Mouse (Mus musculus) neutrophil, adult 5-6 weeks (primary cell): Measurements from ENCODE around the gene Ppp1r3e. TPM values are rescaled to one million over a fixed set of nuclear protein-coding genes. Genes with fewer than 3 reads are reported as not detected.
A peak's percentile ranks its signal among the peaks of the same experiment; 100 is the strongest.

Experiments
- ATAC-seq: fragments of 151-379, 151-347 bp; 2 replicates; pipeline ENCODE4 v1.8.0; 2017; ENCODE audit warnings: mild to moderate bottlenecking, moderate TSS enrichment; ENCODE audit not compliant: insufficient number of reproducible peaks, poor library complexity, low FRiP score, severe bottlenecking; ENCODE audit errors: extremely low read depth
- total RNA-seq: library from RNA; stranded (forward); fragments of 200-1000 nt; gene quantifications from 2 replicates; pipeline ENCODE4 v1.2.3, GENCODE M21; 2017

Gene Ppp1r3e
- total RNA-seq, 1 experiment from 2014 or later = 0.47 TPM

DNA sequence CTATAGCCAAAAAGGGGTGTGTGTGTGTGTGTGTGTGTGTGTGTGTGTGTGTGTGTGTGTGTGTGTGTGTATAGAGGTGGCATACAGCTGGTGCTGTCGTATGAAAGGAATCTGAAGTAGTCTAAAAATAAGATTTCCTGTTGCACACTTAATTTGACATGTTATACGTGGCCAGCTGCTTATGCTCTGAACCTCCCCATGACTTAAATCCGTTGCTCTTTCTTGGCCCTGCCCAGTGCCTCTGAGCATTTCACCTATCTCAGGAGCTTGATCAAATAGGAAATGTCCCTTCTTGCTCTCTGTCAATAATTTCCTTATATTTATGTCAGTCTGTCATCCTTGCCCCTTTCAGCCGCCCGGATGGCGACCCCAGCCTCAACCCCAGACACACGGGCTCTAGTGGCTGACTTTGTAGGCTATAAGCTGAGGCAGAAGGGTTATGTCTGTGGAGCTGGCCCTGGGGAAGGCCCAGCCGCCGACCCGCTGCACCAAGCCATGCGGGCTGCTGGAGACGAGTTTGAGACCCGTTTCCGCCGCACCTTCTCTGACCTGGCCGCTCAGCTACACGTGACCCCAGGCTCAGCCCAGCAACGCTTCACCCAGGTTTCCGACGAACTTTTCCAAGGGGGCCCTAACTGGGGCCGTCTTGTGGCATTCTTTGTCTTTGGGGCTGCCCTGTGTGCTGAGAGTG lies 6.8 kb upstream of the Ppp1r3e start:
- no peak for ATAC-seq

DNA sequence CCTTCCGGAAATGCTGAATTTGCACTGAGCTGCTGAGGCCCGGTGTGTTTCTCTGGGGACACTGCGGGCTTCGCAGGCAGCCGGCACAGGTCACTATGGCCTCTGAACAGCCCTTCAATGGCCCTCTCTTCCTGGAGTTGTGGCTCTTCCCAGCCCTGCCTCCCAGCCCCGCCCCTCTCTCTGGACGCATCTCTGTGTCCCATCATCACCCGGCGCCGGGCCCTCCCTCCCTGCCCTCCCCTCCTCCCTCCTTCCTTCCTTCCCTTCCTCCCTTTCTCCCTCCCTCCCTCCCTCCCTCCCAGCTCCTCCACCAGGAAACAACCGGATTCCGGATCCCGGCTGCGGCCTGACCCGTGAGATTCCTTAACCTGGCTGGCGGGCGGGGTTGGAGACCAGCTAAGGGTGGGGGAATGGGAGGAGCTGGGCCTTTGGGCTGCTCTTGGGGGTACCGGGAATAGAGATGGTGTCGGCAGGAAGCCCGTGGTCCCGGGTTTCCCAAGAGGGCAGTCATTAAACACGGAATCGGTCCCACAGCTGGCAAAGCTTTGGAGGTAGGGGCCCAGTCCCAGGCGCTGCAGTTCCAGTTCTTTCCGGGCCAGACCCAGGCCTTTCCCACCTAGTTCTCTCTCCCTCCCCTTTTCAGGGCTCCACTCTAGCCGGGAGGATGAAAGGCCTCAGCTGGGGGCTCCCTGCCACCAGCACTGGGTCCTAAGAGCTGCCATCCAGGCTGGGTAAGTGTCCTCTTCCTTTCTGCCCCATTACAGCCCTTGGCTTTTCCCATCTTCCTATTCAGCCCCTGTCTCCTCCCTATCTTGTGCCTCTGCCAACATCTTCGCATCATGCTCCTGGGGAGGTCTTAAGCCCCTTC lies 6.0 kb upstream of the Ppp1r3e start, which contains the start of the genes Bcl2l2 and Gm20521:
TSS of gene Bcl2l2 (plus strand) at position 224 of the 868 bp plus-strand sequence.
TSS of gene Gm20521 (plus strand) at position 288 of the 868 bp plus-strand sequence.
- ATAC-seq = no peak

DNA sequence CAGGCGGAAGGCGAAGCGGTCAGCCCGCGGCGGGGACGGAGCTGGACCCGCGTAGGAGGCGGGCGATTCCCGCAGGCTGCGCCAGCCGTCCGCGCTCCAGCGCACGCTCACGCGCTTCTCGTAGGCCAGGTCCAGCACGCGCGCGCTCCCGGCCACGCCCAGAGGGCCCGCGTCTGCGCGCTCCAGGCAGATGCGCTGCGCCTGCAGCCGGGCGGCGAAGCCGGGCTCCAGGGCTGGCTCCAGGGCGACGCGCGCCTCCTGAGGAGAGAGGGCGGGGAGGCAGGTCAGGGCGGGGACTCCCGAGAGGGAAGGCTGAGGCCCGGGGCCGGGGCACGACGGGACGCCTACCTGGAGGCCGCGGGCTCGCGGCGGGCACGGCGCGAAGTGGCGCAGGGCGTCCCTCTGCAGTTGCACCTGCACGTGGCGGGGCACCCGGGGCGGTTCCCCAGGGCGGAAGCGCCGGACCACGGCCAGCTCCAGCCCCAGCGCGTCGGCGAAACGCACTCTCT lies 757 bp downstream of the Ppp1r3e start:
- peak; percentile 33 for ATAC-seq

- no peak for ATAC-seq
Observed at GRCm38 (mm10) chr14:54875844-54876538, 1.4 kb downstream of the Ppp1r3e start.

DNA sequence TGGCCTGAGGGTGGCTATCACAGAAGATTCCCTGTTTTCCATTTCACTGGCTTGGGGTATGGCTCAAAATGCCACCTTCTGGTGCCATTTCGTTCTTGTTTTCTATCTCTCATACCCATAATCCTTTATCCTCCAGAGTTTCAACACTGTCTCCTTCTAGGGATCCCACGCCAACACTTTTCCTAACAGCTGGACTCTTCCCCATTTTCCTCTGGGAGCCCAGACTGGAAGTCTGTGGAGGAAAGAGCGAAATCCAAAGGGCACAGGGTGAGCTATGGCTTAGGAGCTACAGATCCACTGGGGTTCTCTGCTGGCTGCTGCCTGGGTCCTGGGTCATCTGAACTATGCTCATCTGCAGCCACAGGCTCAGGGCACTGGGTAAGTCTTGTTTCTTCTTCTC lies 3.2 kb downstream of the Ppp1r3e start:
- ATAC-seq = no peak

DNA sequence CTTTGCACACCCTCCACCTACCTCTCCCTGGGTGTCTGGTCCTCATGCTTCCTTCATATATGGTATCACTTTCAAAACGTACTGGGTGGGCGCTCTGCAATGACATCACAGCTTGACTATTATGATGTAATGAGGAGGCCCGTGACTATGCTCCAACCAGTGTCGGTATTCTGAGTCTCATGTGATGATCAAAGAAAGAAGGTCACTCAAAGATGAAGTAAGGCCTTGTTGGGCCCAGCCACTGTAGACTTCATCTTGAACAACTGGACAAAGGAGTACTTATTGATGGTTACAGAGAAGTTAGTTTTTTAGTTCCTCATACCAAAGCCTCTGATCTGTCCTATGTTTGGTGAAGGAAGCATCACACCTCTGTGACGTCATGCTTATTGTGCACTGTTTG lies 6.5 kb downstream of the Ppp1r3e start, which contains the start of gene Homez:
TSS of gene Homez (minus strand) at position 101 of the 400 bp plus-strand sequence.
- ATAC-seq = no peak

DNA sequence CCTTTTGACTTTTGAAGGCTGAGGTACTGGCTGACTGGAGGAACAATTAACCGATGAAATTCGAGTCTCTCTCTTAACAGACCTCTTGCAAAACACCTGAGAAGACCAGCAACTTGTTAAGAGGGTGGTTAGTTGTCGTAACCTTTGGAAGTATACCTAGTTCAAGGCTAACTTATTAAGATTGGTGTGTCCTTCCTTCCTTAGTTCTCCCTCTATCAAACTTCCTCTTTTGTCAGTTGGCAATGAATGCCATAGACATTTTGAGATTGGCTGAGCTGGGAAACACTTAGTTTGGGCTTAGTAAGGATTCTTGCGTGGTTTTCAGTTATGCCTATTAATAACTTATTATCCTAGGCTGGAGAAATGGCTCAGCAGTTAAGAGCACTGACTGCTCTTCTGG lies 9.3 kb downstream of the Ppp1r3e start:
- no peak for ATAC-seq

DNA sequence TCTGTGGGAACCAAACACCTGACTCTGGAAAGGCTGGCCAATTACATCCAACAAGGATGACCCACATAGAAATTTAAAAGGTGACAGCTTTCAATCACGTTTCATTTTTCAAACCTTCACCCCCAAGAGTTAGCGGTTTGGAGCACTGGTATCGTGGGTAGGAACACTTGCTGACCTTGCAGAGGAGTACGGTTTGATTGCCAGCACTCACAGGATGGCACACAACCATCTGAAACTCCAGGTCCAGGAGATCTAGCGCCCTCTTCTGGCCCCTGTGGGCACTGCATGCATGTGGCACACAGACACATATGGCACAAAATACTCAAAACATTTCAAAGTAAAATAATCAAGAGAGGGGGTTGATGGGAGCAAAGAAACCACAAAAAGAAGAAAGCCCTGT lies 10.4 kb downstream of the Ppp1r3e start:
- no peak for ATAC-seq

DNA sequence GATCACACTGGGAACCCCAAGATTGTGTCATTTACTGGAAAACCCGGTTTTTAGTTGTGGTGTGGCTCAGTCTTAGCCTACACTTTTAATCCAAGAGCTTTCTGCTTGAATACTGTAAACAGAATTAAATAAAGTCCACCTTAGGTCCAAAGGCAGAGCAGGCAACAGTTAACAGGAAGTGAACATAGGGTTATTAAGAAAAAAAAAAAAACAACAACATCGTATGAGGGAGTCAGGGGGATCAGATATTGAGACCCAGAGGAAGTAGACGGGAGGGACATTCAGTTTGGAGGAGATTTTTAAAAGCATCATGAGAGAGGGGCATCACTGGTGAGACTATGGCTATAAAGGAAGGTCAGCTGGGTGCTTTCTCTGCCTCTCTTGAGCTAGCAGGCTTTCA lies 11.1 kb downstream of the Ppp1r3e start:
- ATAC-seq = no peak

GRCm38 (mm10) chr14:54865626-54866025 lies 11.7 kb downstream of the Ppp1r3e start:
- no peak for ATAC-seq

- peak; percentile 6; the same call in 1 of the 2 replicates for ATAC-seq
Observed at GRCm38 (mm10) chr14:54864313-54865036, 12.9 kb downstream of the Ppp1r3e start.

- peak; percentile 98 for ATAC-seq
Observed at GRCm38 (mm10) chr14:54863501-54864312, 13.6 kb downstream of the Ppp1r3e start.

GRCm38 (mm10) chr14:54860511-54860910 lies 16.8 kb downstream of the Ppp1r3e start:
- ATAC-seq = peak; percentile 39; the same call in 1 of the 2 replicates

GRCm38 (mm10) chr14:54857891-54858290 lies 19.5 kb downstream of the Ppp1r3e start:
- no peak for ATAC-seq

GRCm38 (mm10) chr14:54856703-54857102 lies 20.6 kb downstream of the Ppp1r3e start:
- ATAC-seq = no peak

DNA sequence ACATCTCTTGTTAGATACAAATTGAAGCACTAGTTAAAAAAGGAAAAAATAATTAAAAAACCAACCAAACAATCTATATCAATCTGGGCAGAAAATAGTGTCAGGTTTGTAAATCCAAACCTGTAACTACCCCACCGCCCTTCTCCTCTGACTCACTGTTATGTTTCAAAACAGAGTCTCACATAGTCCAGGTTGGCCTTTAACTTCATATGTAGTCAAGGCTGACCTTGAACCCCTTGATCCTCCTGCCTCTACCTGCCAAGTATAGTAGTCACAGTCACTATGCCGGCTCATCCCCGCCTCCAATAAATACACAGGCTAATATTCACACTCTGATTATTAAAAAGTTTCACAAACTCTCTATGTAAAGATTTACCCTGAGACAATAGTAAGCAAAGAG lies 21.6 kb downstream of the Ppp1r3e start:
- ATAC-seq = no peak

GRCm38 (mm10) chr14:54843461-54843860 lies 33.9 kb downstream of the Ppp1r3e start:
- ATAC-seq = no peak

GRCm38 (mm10) chr14:54823716-54824115 lies 53.6 kb downstream of the Ppp1r3e start:
- no peak for ATAC-seq
